Mouse (Mus musculus): ENCODE results near the gene Asb1.

The Asb1 gene

GRCm38 (mm10) chr1:91606701-91607100 is 66.4 kb downstream of the Asb1 start:
- DNase-seq (ENCODE audit: low spot score): no peak

GRCm38 (mm10) chr1:91607141-91607540 is 66.8 kb downstream of the Asb1 start:
- DNase-seq (ENCODE audit: low spot score): no peak
